8 mouse cellular contexts compared by ENCODE assay signal in the genomic region with DNA sequence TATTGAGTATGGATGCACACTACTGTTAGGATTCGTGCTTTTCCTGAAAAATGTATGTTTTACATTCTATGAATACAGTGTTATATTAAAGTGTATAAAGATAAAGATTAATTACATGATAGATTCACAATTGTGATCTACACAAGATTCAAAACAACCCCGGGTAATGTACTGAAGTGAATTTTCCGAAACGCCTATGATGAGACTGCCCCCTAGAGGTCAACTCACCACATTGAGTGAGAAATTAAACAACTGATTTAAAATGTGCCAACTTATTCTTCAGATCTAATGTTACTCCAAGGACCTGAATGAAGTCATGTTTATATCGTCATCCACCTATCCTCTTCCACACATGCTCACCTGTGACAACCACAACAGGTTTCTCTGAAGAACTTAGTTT. TPM values are rescaled to one million over a fixed set of nuclear protein-coding genes. Genes with fewer than 3 reads are reported as not detected.
DNase-seq lines count a peak whose midpoint lies in the region; ATAC-seq lines count a peak whose summit lies in the region.

No protein-coding gene starts in this region.

- no peak overlapping the region for H3K4me2 ChIP-seq in neural tube, embryonic 11.5 days (ENCODE audit: low read depth)

- no peaks in the 10 kb centered on the region for H3K9me3 ChIP-seq in neural tube, embryonic 11.5 days (ENCODE audit: control insufficient read depth, low read length)

- no peaks in the 10 kb centered on the region for H3K36me3 ChIP-seq in neural tube, embryonic 11.5 days (ENCODE audit: control insufficient read depth, insufficient read depth, low read length)

- H3K4me3 ChIP-seq in neural tube, embryonic 11.5 days (ENCODE audit: low read depth, low read length): no peak overlapping the region

- no peak overlapping the region for H3K27ac ChIP-seq in neural tube, embryonic 11.5 days (ENCODE audit: low read depth, low read length)

- DNase-seq in heart, adult 8-10 months (ENCODE audit: low spot score): peak; percentile 15
- DNase-seq in heart, adult 9 months (ENCODE audit: low spot score in 2 of 2): no peak
- peak; percentile 24 for DNase-seq in neural tube, embryonic 11.5 days (ENCODE audit: low spot score)
- DNase-seq in neural tube, embryonic 10.5 days (ENCODE audit: extremely low spot score, low spot score): no peak
- DNase-seq in cerebellum, postnatal 36 days: peak; percentile 6 to 22
- peak; percentile 35 to 50 for DNase-seq in left cerebral cortex, postnatal 25 days (ENCODE audit: low spot score in 2 of 2)
- no peak for DNase-seq in spleen, postnatal 4 days (ENCODE audit: low spot score in 2 of 2)
- DNase-seq in thymus, postnatal 25 days: no peak

- no peaks in the 10 kb centered on the region for H3K4me1 ChIP-seq in neural tube, embryonic 11.5 days (ENCODE audit: control insufficient read depth, insufficient read depth, low read length)

- 16% methylated on average over 5 of the region's 5 CpGs for WGBS in neural tube, embryonic 11.5 days

- peak; percentile 32; the same call in 1 of the 2 replicates for ATAC-seq in neural tube, embryonic 11.5 days (ENCODE audit: insufficient read depth, low FRiP score, low TSS enrichment)

- intact Hi-C loops in left cerebral cortex, postnatal 25 days (cut with DNase I): loop anchor here (1.0 to 5.0 kb wide), 2 partner anchors 303 to 815 kb away; no protein-coding TSS in a partner anchor

- no peak overlapping the region for H3K9ac ChIP-seq in neural tube, embryonic 11.5 days (ENCODE audit: low read length)

- H3K27me3 ChIP-seq in neural tube, embryonic 11.5 days (ENCODE audit: control insufficient read depth, insufficient read depth, low read length): no peaks in the 10 kb centered on the region

RNA-seq across cellular contexts. Expression of gene Ptprq, which starts 27.7 kb away (rescaled TPM):
- under 1 TPM in 1 of 4 experiments, not detected in 3; 0.03 TPM for total RNA-seq in heart, adult 8-10 months (2022)
- 0.05 and 0.18 TPM in 2 replicates for polyA plus RNA-seq in neural tube, embryonic 11.5 days (2014; fragmentation: Nextera tagmentation; extraction: Ambion mirVana)
- total RNA-seq in left cerebral cortex, postnatal 25 days (2021): under 1 TPM in 1 of 2 experiments, not detected in 1; 0.14 TPM

Comparison
In these comparisons a context has a peak if more than half of its experiments do, and no peak if none do; other contexts are left out.
1. DNase-seq: peak in heart, adult 8-10 months (single experiment), neural tube, embryonic 11.5 days (single experiment), cerebellum, postnatal 36 days (2 of 2) and left cerebral cortex, postnatal 25 days (2 of 2); none in heart, adult 9 months (0 of 2), neural tube, embryonic 10.5 days (single experiment), spleen, postnatal 4 days (0 of 2) and thymus, postnatal 25 days (single experiment).